Mouse (Mus musculus) layer of hippocampus, postnatal 10 days (tissue): Measurements from ENCODE around the gene Gm17657. TPM values are rescaled to one million over a fixed set of nuclear protein-coding genes. Genes with fewer than 3 reads are reported as not detected.

Experiments used
- DNase-seq, 2 experiments: peaks; one replicate each; pipeline ENCODE4 v3.0.0; 2021; ENCODE audit warnings: low spot score in 2 of 2
- long read RNA-seq: library from polyadenylated mRNA; stranded (forward); transcript quantifications from one replicate; pipeline ENCODE4 v2.0.0, GENCODE M21; 2023
- total RNA-seq, 2 experiments: library from RNA; stranded (reverse); gene quantifications; 2 replicates each; pipeline ENCODE4 v1.2.3; 2021

The Gm17657 gene
- not detected for total RNA-seq
- long read RNA-seq, partial matches to known transcripts = 0 of 1 reads
- long read RNA-seq, other reads (novel, unspliced or antisense) = 1 of 1 reads

DNA sequence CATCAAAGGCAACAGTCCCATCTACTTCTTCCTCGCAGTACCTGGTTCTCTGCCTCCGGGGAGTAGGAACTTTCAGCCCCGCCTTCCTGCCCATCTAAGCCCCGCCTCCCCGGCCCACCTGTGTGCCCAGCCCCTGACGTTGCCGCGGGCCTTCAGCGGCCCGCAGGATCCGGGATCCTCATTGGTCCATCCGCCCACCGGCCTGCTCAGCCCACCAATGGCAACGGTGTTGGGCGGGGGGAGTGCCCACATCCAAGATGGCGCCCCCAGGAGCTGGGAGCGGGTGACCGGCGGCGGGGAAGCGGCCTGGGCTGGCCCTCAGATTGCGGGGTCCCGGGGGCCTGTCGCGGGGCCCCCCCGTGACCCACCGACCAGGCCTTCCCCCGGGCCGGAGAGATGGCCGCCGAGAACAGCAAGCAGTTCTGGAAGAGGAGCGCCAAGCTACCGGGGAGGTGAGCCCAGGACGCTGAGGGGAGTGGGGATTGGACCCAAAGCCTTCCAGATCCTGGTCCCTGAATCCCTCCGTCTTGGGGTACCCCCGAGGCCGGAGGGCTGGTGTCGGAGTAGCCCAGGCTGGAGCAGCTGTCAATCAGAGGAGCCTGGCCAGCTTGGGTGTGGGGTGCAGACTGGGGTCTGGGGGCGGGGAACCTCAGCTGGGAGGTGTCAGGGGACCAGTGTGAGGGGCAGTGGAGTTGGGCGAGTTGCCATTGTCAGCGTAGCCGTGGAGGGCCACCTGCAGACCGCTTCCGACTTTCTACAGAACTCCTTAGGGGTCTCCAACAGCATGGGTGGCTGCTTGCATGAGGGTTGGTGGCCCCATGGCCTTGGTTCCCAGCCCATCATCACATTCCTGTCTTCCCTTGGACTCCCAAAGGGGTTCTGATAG, at the start of gene Gm17657, which contains the start of gene Tbc1d22b:
TSS of gene Gm17657 (minus strand) at position 96 of the 886 bp plus-strand sequence.
TSS of gene Tbc1d22b (plus strand) at position 243 of the 886 bp plus-strand sequence.
- DNase-seq = peak; percentile 90 to 94

DNA sequence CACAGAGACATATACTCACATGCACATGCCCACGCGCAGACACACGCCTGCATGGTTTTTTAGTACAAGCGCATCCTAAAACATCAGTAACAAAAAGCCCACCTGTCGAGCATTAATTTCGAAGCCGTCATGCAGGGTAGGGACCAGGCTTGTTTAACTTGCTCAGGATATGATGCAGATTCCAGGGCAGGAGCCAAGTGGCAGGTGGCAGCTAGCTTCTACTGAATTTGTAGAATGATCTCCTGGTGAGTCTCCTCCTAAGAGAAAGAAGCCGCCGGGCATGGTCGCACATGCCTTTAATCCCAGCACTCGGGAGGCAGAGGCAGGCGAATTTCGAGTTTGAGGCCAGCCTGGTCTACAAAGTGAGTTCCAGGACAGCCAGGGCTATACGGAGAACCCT, 49.6 kb upstream of the Gm17657 start:
- DNase-seq = no peak

DNA sequence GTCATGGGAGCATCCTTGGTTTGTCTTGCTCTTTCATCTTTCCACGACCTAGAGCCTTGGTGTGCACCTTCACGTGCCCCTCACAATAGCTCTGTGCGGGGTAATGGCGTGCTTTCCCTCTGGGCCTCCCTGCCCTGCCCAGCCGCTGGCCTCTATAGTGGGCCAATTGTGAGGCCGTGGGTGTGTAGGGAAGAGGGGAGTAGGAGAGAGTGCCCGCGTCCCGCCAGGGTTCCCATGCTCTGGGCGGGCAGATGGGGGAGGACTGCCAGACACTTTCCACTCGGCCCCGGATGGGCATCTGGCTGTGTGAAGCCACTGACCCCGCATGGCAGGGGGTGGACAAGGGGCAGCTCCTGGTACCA, 47.3 kb upstream of the Gm17657 start:
- no peak for DNase-seq

DNA sequence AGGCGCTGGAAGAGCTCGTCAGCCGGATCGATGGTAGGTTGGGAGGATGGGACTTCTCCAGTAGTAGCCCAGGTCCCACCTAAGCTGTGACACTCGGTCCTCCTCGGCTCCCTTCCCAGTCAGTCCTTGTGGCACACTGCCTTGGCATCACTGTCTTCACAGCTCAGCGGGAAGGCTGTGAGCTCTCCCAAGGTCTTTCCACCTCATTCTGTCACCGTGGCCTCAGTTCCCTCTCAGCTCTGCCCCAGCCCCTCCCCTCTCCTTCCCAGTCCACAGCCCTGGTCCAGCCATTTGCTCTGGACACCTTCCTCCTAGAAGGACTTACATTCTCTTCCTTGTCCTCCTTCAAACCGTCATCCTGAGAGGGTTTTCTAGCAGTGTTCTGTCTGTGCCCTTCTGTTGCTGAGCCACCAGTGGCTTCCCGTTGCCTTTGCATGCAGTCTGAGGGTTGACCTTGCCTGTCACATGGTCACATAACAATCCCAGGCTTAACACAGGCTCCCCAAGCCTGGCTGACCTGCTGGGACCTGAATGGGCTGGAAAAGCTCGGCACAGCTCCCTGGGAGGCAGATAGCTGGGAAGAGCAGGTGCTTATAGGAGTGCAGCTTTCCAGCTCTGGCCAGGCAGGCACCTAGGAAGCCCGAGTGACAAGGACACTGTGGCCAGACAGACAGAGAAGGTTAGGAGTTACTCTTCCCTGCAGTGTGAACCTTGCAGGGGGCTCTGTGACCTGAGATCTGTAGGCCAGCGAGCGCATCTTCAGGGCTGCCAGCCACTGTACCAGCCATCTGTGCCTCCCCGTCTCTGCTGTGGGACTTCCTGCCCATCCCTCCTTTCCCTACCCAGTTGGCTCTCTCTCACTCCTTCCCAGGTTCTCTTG, 46.7 kb upstream of the Gm17657 start:
- no peak for DNase-seq

DNA sequence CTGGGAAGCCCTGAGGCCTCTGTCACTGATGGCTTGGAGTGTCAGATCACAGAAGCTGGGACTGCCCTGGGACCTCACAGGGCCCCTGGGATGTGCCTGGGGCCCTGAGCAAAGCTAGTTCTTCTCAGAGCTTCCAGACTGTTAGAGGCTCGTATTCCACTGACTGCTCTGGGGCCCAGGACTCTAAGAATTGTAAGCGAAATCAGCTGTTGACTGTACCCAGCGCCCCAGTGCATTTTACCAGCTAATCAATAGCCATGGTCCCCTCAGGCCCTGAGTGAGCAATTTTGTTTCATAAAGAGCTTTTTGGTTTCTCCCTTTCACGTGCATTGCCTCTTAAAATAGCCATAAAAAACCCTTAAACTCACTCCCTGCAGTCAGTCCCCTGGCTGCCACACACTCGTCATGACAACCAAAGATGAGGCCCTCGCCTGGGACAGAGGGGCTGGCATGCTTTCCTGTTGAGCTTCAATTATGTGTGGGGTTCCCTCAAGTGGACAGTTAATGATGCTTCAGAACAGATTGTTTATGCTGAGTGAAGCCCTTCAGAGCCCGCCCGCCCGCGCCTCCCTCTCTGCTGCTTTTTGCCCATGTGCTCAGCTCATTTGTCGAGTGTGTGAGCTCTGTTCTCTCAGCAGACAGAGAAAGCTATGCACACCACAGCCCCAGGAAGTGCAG, 39.9 kb upstream of the Gm17657 start:
- DNase-seq = peak; percentile 24 to 43

DNA sequence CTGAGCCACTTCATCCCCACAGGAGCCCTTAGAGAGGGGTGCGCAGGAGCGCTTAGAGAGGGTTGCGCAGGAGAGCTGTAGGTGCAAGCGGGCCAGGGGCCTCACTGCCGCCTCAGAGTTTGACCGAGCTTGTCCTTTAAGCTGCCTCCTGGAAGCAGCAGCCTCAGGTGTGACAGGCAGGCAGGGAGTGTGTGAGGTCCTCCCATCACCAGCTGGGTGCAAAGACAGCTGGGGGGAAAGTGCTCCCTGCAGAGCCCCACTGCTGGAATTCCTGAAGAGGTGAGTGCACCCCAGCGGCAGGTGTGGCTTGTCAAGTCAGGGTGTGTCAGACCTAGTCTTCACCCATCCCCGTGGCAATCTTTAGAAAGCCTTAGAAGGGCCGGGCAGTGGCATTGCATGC, 37.5 kb upstream of the Gm17657 start:
- no peak for DNase-seq

DNA sequence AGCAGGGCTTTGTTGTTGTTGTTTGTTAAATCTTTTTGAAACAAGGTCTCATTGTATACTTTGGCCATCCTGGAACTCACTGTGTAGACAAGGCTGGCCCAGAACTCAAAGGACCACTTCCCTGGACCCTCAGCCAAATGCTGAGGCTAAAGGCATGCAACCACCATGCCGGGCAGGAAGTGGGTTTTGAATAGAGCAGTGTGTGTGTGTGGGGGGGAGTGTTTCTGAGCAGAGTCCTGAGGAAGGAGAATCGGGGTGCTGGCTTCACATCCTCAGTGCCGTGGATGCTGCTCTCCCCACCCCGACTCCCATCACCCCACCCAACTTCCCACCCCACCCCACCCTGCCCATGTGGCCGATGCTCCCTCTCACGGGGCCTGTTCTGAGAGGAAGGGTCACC, 36.0 kb upstream of the Gm17657 start:
- no peak for DNase-seq

DNA sequence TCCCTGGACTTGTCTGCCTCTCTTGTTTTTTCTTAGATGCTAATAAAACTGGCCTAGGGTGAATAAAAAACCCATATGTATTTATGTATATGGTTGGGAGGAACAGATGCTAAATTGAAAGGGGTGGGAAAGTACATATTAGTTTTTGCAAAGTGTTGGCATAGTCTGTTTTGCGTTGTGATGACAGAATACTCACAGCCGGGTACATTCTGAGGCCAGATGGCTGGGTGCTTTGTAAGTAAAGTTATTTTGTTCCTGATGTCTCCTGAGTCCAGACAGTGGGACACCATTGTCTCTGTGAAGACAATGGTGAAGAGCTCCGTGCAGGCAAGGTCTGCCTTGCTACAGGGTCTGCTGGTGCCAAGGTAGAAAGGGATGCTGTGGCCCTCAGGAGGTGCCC, 35.3 kb upstream of the Gm17657 start:
- no peak for DNase-seq

DNA sequence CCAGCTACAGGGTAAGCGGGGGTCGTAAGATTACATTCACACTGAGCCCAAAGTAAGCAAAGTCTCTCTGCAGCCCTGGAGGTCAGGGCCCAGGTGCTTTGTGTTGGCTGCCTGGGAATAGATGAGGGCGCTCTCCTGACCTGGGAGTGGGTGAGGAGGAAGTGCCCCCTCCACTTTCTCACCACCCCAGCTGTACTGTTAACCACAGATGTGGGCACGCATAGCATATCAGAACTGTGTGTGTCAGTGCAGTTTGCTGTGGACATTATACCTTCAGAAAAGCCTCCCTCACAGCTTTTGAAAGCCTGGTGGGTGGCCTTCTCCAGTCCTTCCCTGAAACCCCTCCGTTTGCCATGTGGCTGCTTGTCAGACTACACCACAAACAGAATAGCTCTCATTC, 34.9 kb upstream of the Gm17657 start:
- no peak for DNase-seq

DNA sequence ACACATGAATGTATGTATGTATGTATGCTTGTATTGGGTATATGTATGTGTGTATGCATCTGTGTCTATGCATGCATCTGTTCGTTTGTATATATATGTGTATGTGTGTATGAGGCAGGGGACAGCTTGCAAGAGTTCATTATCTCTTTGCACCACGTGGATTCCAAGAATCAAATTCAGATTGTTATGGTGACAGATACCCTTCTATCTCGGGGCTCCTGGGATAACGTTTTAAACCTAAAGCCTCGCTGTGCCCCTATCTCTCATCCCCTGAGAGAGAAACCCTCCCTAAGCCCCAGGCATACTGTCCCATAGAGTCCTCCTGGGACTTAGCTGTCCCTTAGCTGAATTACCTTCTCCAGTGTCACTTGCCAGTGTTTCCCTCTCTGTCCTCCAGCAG, 34.1 kb upstream of the Gm17657 start:
- DNase-seq = no peak

DNA sequence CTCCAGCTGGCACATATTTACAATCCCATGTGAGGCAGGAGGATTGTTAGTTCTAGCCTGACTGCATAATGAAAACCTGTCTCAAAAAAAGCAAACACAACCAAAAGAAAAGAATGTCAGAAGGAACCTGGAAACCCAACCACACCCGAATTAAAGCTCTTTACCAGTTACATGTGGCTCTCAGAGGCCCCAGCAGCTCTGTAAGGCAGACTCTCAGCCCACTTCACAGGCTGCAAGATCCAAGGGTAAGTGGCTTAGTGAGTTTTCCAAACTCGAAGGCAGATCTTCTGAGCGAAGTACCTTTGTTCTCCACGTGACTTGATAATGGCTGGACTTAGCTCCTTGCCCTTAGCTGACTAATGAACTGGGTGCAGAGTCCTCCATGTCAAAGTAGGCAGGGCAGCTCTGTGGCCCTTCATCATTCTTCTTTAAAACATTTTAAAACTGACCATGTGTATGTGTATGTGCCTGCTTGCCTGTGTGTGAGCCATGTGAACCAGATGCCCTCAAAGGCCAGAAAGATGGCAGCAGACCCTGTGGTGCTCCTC, 30.2 kb upstream of the Gm17657 start:
- no peak for DNase-seq

DNA sequence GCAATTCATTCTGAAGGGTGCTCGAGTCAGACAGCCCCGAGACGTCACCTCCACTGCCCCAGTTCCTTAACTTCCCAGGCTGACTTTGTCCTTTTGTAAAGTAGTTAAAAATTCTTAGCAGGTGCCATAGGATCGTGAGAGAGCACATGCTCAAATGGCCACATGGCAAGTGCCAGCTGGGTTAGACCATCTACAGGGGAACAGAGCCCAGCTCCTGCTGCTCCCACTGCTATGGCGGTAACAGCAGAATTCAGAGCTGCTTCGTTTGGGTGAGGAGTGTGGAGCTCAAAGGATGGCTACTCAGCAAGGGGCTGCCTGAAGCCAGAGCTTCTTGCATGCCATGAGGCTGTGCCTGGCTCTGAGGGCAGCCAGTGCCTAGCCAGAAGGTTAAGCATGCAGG, 20.4 kb upstream of the Gm17657 start:
- no peak for DNase-seq

DNA sequence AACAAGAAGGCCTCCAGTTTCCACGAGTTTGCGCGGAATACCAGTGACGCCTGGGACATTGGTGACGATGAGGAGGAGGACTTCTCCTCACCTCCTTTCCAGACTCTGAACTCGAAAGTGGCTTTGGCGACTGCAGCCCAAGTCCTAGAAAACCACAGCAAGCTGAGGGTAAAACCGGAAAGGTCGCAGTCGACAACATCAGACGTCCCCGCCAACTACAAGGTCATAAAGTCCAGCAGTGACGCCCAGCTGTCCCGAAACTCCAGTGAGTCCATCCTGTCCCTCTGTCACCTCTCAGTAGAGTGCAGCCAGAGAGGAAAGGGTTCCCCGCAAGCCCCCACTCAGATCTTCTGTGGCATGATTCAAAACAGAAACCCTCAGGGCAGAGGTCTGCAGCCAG, 19.0 kb upstream of the Gm17657 start:
- DNase-seq = no peak

DNA sequence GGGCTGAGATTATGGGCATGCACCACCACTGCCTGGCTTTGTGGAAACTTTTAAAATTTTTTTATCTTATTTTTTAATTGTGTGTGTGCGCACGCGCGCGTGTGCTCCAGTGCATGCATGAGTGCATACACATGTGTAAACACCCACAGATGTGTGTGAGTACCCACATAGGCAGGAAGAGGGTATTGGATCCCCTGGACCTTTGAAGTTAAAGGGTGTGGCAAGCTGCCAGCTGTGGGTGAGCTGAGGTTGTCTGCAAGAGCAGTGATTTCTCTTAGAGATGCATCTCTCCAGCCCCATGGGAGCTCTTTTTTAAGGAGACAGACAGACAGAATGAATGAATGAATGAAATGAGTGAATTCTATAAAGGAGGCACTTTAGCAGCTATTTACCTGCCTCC, 16.1 kb upstream of the Gm17657 start:
- no peak for DNase-seq

DNA sequence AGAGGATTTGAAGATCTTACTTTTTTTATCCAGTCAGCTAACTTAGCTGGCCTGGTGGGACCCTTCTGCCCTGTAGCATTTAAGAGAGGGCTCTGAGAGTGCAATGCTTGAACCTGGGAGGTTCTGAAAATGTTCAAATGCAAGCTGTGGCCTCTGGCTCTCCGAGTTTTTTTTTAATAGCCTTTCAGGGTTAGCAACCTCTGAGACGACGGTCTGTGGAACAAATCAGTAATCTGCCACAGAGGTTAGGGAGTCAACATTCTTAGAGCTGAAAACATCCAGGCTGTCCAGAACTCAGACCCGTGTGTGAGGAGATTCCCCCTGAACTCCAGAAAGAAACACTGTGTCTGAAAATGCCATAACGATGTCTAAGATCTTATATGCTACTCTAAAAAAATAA, 9.0 kb upstream of the Gm17657 start:
- no peak for DNase-seq

DNA sequence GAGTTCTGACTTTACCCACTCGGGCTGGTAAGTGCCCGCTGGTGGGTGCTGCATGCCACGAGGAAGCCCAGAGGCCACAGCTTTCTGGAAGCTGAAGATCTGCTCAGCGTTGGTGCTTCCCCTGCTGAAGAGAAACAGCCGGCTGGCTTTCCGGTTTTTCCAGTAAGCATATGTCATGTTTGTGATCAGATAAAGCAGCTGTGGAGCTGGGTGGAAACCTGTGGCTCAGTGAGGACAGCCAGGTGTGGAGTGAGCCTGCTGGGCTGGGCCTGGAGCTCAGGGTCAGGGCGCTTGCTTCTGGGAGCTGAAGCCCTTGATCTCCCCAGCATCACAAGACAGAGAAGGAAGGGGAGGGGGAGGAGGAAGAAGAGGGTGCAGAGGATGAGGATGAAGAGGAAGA, 7.5 kb upstream of the Gm17657 start:
- no peak for DNase-seq

DNA sequence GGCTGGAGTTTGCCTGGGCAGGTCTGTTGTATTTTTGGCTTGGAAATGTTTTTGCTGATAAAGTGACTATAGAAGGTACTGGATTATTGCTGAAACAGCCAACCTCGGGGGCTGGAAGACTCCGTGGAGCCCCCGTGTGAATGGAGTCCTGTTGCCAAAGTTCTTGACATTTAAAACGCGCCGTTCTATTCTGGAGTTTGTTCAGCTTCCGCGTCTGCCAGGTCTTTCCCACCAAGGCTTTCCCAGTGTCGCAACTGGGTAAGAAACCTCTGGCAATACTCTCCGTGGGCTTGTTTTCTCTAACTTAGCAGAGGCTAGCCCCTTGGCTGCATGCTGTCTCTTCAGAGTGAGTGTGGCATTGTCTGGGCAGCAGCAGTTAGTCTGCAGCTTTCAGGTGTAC, 7.0 kb upstream of the Gm17657 start:
- no peak for DNase-seq

DNA sequence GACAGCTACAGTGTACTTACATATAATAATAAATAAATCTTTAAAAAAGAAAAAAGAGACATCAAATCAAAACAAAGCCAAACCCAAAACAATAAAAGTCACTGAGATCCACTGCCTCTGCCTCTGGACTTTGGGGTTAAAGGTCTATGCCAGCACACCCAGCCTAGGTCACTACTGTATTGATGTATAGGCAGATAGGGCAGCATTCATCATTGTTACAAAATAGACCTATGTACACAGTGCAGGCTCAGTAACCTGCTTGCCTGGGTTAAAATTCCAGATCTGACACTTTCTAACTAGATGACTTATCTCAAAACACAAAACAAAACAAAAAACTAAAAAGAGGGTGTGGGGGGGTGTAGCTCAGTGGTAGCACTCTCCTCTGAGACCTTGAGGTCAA, 4.7 kb upstream of the Gm17657 start:
- DNase-seq = no peak

DNA sequence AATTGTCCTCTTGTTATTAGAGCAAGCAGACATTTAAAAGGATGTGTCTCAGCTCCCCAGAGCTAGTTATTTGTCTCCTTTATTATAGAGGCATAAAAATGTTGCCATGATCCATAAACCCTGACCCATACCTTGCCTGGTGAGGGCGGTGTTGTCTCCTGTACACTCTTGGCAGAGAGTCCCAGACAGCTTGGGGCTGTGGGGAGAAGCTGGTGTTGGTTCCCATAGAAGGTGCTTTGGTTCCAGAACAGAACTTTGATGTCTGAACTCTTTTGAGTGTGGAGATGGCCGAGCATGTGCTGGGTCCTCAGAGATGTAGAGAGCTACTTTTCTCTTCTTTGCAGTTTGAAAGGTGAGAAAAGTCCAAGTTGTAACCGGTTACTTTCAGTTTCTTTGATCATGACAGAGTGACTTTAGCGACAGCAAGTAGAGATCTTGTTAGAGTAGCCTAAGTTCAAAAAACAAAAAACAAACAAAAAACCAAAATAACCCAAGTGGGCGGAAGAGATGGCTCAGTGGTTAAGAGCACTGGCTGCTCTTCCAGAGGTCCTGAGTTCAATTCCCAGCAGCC, 2.8 kb upstream of the Gm17657 start, which contains the start of gene Tmem217:
TSS of gene Tmem217 (minus strand) at position 224 of the 571 bp plus-strand sequence.
- no peak for DNase-seq

DNA sequence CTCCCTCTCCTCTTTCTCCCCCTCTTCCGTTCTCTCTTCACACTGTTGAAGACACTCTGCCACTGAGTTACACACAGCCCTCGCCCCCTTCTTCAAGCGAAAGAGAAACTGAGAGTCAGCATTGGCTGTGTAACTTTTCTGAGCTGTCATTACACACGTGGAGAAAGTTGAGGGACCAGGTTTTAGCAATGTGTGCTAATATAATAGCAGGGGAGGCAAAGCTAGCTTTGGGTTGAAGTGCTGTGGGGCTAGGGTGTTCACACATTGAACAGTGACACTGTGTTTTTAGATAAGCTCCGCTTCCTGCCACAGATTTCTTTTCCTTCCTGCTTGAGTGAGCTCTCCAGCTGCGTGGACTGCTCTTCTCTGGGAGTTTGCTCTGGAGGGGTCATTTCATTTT, 1.6 kb upstream of the Gm17657 start:
- DNase-seq = no peak

DNA sequence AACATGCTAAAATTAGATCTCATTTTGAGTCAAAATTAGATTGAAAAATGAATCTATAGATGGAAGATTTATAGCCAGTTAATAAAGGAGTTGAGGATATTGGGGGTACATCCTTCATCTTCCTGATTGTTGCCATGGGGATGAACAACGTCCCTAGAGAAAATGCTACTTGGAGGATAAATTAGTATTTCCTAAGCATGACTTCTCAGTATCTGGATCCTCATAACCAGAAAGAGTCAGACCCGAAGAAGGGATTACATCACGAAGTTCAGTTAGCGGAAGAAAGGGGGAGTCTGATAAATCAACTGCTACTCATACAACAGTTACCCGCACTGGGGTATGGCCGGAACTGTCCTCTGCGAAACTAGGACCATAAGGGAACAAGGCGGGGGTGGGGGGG, 444 bp downstream of the Gm17657 start:
- DNase-seq = no peak
